Mouse (Mus musculus): ENCODE measurements at regions not wholly inside any gene's neighbourhood (a gene's known extent, or its start where the extent isn't known, plus 50 kb on each side); places are given as distances from the start of the nearest gene placed in this dataset.
A peak's percentile ranks its signal among the peaks of the same experiment; 100 is the strongest.

DNA sequence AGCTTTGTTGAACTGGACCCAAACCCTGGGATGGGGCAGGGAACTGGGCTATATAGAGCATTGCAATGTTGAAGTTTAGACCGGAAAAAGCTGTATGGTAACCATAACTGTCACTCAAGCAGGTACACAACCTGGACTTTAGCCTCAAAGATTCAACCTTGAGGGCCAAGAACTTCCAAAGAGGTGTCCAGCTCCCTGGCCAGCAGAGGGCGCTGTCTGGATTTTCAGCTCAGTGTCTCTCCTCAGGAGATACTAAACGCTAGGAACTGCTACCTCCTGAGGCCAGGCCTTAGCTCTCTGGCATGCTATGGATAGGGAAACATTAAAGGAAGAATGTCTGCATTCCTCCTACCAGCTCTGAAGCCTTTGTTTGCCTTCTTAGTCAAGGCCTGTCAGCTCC lies 189.4 kb upstream of the Six2 start:
- Histone ChIP-seq H3K4me3 (replicated peaks; ENCODE audit: low read length) (no peak overlapping the region), H3K4me1 (replicated peaks; ENCODE audit: low read depth, low read length) (peaks cover 5% of the 10 kb centered on the region), H3K27me3 (ENCODE audit: insufficient read depth, low read length) (peaks cover 15% of the 10 kb centered on the region; the same call in 1 of the 2 replicates), H3K36me3 (ENCODE audit: insufficient read depth, low read length) (no peaks in the 10 kb centered on the region), H3K9me3 (ENCODE audit: low read length) (no peaks in the 10 kb centered on the region)
- TF ChIP-seq POU5F1 (IDR thresholded peaks at IDR 0.05; ENCODE audit: borderline replicate concordance, low read length) (no peak), NANOG (IDR thresholded peaks at IDR 0.05; ENCODE audit: borderline replicate concordance, low read length) (no peak), CTCF (conservative IDR thresholded peaks at IDR 0.05; ENCODE audit: low read length) (peak; percentile 57)

DNA sequence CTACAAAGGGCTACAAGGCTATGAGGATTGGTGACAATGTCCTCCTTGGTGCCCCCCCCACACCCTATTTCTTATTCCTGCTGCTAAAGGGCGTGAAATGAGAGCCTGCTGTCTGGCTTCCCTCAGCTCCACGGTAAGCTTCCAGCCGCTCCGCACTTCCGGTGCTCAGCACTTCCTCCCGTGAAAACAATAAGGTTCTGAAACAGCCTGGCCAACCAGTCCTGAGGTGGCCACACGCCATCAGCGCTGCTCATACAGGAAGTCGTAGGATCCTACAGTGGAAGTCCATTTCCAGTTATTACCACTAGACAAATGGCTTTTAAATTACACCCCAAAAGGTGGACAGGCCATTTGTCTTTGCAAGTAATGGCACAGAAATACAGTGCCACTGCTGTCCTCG lies 188.8 kb upstream of the Six2 start:
- Histone ChIP-seq H3K27me3 (ENCODE audit: insufficient read depth, low read length) (peaks cover 17% of the 10 kb centered on the region; the same call in 1 of the 2 replicates), H3K4me1 (replicated peaks; ENCODE audit: low read depth, low read length) (peaks cover 5% of the 10 kb centered on the region)
- TF ChIP-seq NANOG (IDR thresholded peaks at IDR 0.05; ENCODE audit: borderline replicate concordance, low read length) (no peak), POU5F1 (IDR thresholded peaks at IDR 0.05; ENCODE audit: borderline replicate concordance, low read length) (no peak), CTCF (conservative IDR thresholded peaks at IDR 0.05; ENCODE audit: low read length) (no peak)

DNA sequence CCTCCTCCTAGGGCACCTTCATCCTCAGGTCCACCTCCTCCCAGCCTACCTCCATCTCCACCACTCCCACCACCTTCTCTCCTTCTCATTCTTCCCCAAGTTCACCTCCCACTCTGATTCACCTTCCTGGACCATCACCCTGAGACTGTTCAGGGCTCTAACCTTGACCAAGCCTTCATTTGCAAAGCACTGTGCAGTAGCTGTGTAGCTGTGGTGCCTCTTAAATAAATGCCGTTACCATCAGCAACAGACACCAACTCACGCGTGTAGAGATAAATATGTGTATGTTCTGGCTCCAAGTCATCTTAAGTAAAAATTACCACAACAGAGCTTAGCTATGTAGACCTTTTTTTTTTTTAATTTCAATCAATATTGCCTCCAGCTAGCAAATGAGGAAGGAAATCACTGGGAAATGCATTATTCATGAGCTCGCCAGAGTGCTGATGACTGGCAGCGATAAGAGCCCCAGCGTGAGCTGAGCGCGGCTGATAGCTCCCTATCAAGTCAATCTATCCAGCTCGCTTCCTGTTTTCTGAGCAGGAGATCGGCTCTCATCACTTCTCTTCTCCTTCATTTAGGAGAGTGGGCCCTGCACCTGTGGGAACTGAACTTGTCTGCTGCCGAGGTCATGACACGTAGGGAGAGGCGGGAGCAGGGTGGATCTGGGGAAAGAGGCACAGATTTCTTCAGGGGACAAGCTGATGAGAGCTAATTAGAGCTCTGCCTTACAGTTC lies 185.9 kb upstream of the Six2 start:
- peaks cover 33% of the 10 kb centered on the region for H3K27me3 ChIP-seq (ENCODE audit: insufficient read depth, low read length)
- no peak overlapping the region for H3K4me3 ChIP-seq (replicated peaks; ENCODE audit: low read length)
- H3K9me3 ChIP-seq (ENCODE audit: low read length): no peaks in the 10 kb centered on the region
- peaks cover 5% of the 10 kb centered on the region for H3K4me1 ChIP-seq (replicated peaks; ENCODE audit: low read depth, low read length)
- TF ChIP-seq POU5F1 (IDR thresholded peaks at IDR 0.05; ENCODE audit: borderline replicate concordance, low read length) (peak; percentile 93), NANOG (IDR thresholded peaks at IDR 0.05; ENCODE audit: borderline replicate concordance, low read length) (peak; percentile 69), CTCF (conservative IDR thresholded peaks at IDR 0.05; ENCODE audit: low read length) (no peak)
- no peaks in the 10 kb centered on the region for H3K36me3 ChIP-seq (ENCODE audit: insufficient read depth, low read length)

More for the DNA sequence above, 188.8 kb upstream of the Six2 start:
- H3K4me3 ChIP-seq (replicated peaks; ENCODE audit: low read length): no peak overlapping the region
- H3K36me3 ChIP-seq (ENCODE audit: insufficient read depth, low read length): no peaks in the 10 kb centered on the region
- no peaks in the 10 kb centered on the region for H3K9me3 ChIP-seq (ENCODE audit: low read length)

DNA sequence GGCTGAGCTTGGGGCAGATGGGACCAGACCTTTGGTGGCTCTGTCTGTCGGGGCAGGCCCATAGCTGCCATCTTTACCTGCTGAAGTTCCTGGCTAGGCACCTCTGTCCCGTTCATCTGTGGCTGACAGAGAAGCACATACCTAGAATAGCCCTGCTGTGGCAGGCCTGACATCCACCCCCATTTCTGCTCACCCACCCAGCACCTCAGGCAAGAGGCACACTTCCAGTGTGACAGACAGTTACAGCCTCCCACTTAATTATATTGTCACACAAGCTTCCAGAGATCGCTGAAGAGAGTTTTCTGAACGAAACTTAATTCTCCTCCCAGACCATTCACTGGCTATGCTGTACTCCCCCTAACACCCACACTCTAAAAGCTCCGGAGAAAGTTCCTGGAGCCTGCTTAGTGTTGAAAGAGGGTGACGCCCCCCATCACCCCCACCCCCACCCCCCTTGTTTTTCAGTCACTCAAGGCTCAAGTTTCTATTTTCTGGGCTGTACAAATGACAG lies 184.9 kb upstream of the Six2 start:
- Histone ChIP-seq H3K27me3 (ENCODE audit: insufficient read depth, low read length) (peaks cover 34% of the 10 kb centered on the region), H3K4me3 (replicated peaks; ENCODE audit: low read length) (no peak overlapping the region), H3K9me3 (ENCODE audit: low read length) (no peaks in the 10 kb centered on the region), H3K36me3 (ENCODE audit: insufficient read depth, low read length) (no peaks in the 10 kb centered on the region), H3K4me1 (replicated peaks; ENCODE audit: low read depth, low read length) (peaks cover 5% of the 10 kb centered on the region)
- TF ChIP-seq NANOG (IDR thresholded peaks at IDR 0.05; ENCODE audit: borderline replicate concordance, low read length) (no peak), POU5F1 (IDR thresholded peaks at IDR 0.05; ENCODE audit: borderline replicate concordance, low read length) (no peak), CTCF (conservative IDR thresholded peaks at IDR 0.05; ENCODE audit: low read length) (no peak)

DNA sequence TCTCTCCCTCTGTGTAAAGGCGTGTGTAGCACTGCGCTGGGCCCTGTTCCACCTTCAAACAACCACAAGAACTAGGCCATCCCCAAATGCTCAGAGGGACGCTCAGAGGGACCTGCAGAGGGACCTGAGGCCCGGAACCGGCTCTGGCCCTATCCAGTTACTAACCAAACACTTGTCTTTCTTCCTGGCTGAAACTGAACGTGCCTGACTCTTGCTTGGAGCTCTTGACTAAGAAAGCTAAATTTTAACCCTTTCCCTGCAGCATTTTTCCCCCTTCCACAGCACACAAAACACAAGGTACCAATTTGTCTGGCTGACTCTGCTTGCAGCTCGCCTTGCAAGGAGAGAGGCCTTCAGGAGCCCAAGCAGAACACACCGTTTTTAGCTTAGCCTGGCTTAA lies 182.3 kb upstream of the Six2 start:
- H3K4me1 ChIP-seq (replicated peaks; ENCODE audit: low read depth, low read length): peaks cover 9% of the 10 kb centered on the region; the same call in 1 of the 2 replicates
- TF ChIP-seq CTCF (conservative IDR thresholded peaks at IDR 0.05; ENCODE audit: low read length): no peak
- TF ChIP-seq POU5F1 (IDR thresholded peaks at IDR 0.05; ENCODE audit: borderline replicate concordance, low read length): no peak
- TF ChIP-seq NANOG (IDR thresholded peaks at IDR 0.05; ENCODE audit: borderline replicate concordance, low read length): no peak
- no peaks in the 10 kb centered on the region for H3K9me3 ChIP-seq (ENCODE audit: low read length)
- H3K27me3 ChIP-seq (ENCODE audit: insufficient read depth, low read length): peaks cover 31% of the 10 kb centered on the region
- no peak overlapping the region for H3K4me3 ChIP-seq (replicated peaks; ENCODE audit: low read length)
- no peaks in the 10 kb centered on the region for H3K36me3 ChIP-seq (ENCODE audit: insufficient read depth, low read length)

DNA sequence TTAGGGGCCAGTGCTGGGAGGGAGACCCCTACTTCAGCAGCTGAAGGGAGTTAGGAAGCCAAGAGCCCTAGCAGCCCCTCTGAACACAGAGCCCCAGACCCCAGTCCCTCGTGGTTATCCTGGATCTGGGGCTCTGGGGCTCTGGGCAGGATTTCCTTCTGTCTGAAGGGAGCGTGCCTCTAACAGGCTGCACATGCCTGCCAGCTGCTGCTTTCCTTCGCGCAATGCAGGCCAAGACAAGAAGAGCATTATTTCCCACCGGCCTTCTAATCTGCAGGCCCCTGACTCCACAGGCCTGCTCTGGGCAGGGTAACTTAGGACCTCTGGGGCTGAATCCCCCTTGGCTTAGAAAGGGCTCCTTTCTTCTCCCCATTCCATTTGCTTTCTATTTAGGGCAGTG lies 181.1 kb upstream of the Six2 start:
- H3K4me1 ChIP-seq (replicated peaks; ENCODE audit: low read depth, low read length): peaks cover 9% of the 10 kb centered on the region; the same call in 1 of the 2 replicates
- H3K4me3 ChIP-seq (replicated peaks; ENCODE audit: low read length): no peak overlapping the region
- peaks cover 27% of the 10 kb centered on the region for H3K27me3 ChIP-seq (ENCODE audit: insufficient read depth, low read length)
- H3K36me3 ChIP-seq (ENCODE audit: insufficient read depth, low read length): no peaks in the 10 kb centered on the region
- no peaks in the 10 kb centered on the region for H3K9me3 ChIP-seq (ENCODE audit: low read length)
- TF ChIP-seq POU5F1 (IDR thresholded peaks at IDR 0.05; ENCODE audit: borderline replicate concordance, low read length): no peak
- TF ChIP-seq CTCF (conservative IDR thresholded peaks at IDR 0.05; ENCODE audit: low read length): no peak
- TF ChIP-seq NANOG (IDR thresholded peaks at IDR 0.05; ENCODE audit: borderline replicate concordance, low read length): no peak

DNA sequence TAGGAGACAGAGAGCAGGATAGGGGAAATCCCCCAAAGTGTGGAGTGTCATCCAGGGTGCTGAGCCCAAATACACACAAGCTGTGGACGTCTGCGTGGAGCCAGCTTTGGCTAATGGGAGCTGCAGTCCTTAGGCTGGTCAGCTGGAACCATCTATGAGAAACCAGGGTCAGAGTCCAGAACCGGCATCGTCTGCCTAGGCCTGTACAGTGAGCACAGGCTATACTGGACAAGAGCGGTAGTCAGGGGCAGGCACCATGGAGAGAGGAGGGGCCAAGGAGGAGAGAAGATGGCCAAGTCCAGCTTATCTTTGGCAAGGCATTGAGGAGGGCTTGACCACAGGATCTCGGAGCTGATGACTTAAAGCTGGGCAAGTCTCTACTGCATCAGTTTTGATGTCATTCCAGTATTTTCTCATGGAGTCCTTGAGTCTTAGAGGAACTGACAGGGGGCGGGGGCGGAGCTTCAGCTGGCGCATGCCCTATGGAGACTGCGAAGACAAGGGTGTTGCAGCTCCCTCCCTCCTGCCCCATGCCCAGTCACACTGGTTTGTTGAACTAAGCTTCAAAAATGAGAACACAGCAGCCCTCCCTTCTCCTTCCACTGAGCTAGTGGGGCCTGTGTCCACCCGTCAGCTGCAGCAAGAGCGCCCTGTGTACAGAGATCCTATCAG lies 180.0 kb upstream of the Six2 start:
- TF ChIP-seq NANOG (IDR thresholded peaks at IDR 0.05; ENCODE audit: borderline replicate concordance, low read length) (no peak), CTCF (conservative IDR thresholded peaks at IDR 0.05; ENCODE audit: low read length) (no peak), POU5F1 (IDR thresholded peaks at IDR 0.05; ENCODE audit: borderline replicate concordance, low read length) (no peak)
- Histone ChIP-seq H3K36me3 (ENCODE audit: insufficient read depth, low read length) (no peaks in the 10 kb centered on the region), H3K4me1 (replicated peaks; ENCODE audit: low read depth, low read length) (peaks cover 9% of the 10 kb centered on the region; the same call in 1 of the 2 replicates)

DNA sequence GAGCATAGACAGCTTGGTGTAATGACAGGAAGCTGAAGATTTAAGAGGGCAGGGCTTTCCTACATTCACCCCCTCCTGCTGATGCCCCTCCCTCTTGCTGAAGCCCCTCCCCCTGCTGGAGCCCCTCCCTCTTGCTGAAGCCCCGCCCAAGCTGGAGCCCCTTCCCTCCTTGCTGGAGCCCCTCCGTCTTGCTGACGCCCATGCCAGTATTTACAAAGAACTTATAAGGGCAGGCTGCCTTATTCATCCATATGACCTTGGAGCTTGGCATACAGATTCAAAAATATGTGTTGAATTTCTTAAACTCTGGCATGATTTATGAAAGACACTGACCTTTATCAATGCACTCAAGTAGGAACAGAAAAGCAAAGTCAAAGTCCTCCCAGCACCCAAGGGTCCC lies 178.5 kb upstream of the Six2 start:
- no peak for TF ChIP-seq CTCF (conservative IDR thresholded peaks at IDR 0.05; ENCODE audit: low read length)
- no peak for TF ChIP-seq NANOG (IDR thresholded peaks at IDR 0.05; ENCODE audit: borderline replicate concordance, low read length)
- TF ChIP-seq POU5F1 (IDR thresholded peaks at IDR 0.05; ENCODE audit: borderline replicate concordance, low read length): no peak
- no peaks in the 10 kb centered on the region for H3K9me3 ChIP-seq (ENCODE audit: low read length)
- no peaks in the 10 kb centered on the region for H3K36me3 ChIP-seq (ENCODE audit: insufficient read depth, low read length)
- H3K4me1 ChIP-seq (replicated peaks; ENCODE audit: low read depth, low read length): peaks cover 9% of the 10 kb centered on the region; the same call in 1 of the 2 replicates
- H3K4me3 ChIP-seq (replicated peaks; ENCODE audit: low read length): no peak overlapping the region
- peaks cover 17% of the 10 kb centered on the region for H3K27me3 ChIP-seq (ENCODE audit: insufficient read depth, low read length)

More for the DNA sequence above, 180.0 kb upstream of the Six2 start:
- Histone ChIP-seq H3K4me3 (replicated peaks; ENCODE audit: low read length) (no peak overlapping the region), H3K9me3 (ENCODE audit: low read length) (no peaks in the 10 kb centered on the region), H3K27me3 (ENCODE audit: insufficient read depth, low read length) (peaks cover 23% of the 10 kb centered on the region)

Data from E14TG2a.4 (cell line).